Mouse (Mus musculus) heart, postnatal 0 days (tissue): ENCODE results near the gene Stx1b. TPM values are rescaled to one million over a fixed set of nuclear protein-coding genes. Genes with fewer than 3 reads are reported as not detected.
A peak's percentile ranks its signal among the peaks of the same experiment; 100 is the strongest.

Experiments used
- ATAC-seq: fragments of 200-750 bp; cut with Nextera tagmentation; 2 replicates; pipeline ENCODE4 v1.8.0; 2017; ENCODE audit warnings: low read depth, moderate number of reproducible peaks, moderate library complexity; ENCODE audit not compliant: insufficient read depth
- DNase-seq: peaks from one replicate; pipeline ENCODE4 v3.0.0-alpha.2; 2016; ENCODE audit warnings: low spot score
- H3K27ac ChIP-seq: fragments of 300-500 bp; sonication (generic); 2 replicates; pipeline ENCODE4 v1.5.1; 2014; ENCODE audit warnings: low read depth, mild to moderate bottlenecking
- H3K27me3 ChIP-seq: fragments of 300-500 bp; sonication (generic); 2 replicates; pipeline ENCODE4 v1.6.1; 2014; ENCODE audit warnings: low read length, mixed read lengths; ENCODE audit not compliant: control insufficient read depth, insufficient read depth
- H3K36me3 ChIP-seq: fragments of 300-500 bp; sonication (generic); replicated peaks from 2 replicates; pipeline ENCODE4 v1.6.1; 2014; ENCODE audit warnings: low read length, mixed read lengths; ENCODE audit not compliant: control insufficient read depth, insufficient read depth
- H3K4me1 ChIP-seq: fragments of 300-500 bp; sonication (generic); 2 replicates; pipeline ENCODE4 v1.6.1; 2014; ENCODE audit warnings: antibody characterized with exemption; ENCODE audit not compliant: control insufficient read depth, insufficient read depth
- H3K4me2 ChIP-seq: fragments of 300-500 bp; sonication (generic); 2 replicates; pipeline ENCODE4 v1.6.1; 2014; ENCODE audit warnings: low read depth, mild to moderate bottlenecking, low read length, moderate library complexity
- H3K4me3 ChIP-seq: fragments of 300-500 bp; sonication (generic); 2 replicates; pipeline ENCODE4 v1.5.1; 2014; ENCODE audit warnings: low read depth, low read length
- H3K9ac ChIP-seq: fragments of 300-500 bp; sonication (generic); replicated peaks from 2 replicates; pipeline ENCODE4 v1.6.1; 2014; ENCODE audit warnings: low read depth, low read length, mixed read lengths
- H3K9me3 ChIP-seq: fragments of 300-500 bp; sonication (generic); replicated peaks from 2 replicates; pipeline ENCODE4 v1.6.1; 2016; ENCODE audit warnings: low read length; ENCODE audit not compliant: control insufficient read depth
- CTCF ChIP-seq: IDR thresholded peaks from 2 replicates; pipeline ENCODE4 v1.5.1; 2016; ENCODE audit warnings: antibody characterized with exemption, control low read depth, low read depth
- EP300 ChIP-seq: IDR thresholded peaks from 2 replicates; pipeline ENCODE4 v1.6.1; 2016; ENCODE audit warnings: antibody characterized with exemption, low read depth
- WGBS: fragments of 180-500 bp; shearing (Covaris S2); extraction: QIAGEN DNeasy Blood & Tissue Kit; methylation state at CpG from one replicate; pipeline ENCODE4 v1.1.7; 2014; 5-methylcytosine and 5-hydroxymethylcytosine counted together
- polyA plus RNA-seq: library from polyadenylated mRNA; unstranded; fragments of >200 nt; fragmentation: Nextera tagmentation; extraction: Ambion mirVana; gene quantifications from 2 replicates; pipeline ENCODE4 v1.2.1, GENCODE M21; 2015
- total RNA-seq: library from RNA; depleted of rRNA; stranded (reverse); fragments of >200 nt; gene quantifications from 2 replicates; pipeline ENCODE4 v1.2.3, GENCODE M21; 2014; ENCODE audit warnings: low replicate concordance

Gene Stx1b
- total and polyA plus RNA-seq, 2 experiments from 2014 or later = 0.15 to 0.51 TPM

DNA sequence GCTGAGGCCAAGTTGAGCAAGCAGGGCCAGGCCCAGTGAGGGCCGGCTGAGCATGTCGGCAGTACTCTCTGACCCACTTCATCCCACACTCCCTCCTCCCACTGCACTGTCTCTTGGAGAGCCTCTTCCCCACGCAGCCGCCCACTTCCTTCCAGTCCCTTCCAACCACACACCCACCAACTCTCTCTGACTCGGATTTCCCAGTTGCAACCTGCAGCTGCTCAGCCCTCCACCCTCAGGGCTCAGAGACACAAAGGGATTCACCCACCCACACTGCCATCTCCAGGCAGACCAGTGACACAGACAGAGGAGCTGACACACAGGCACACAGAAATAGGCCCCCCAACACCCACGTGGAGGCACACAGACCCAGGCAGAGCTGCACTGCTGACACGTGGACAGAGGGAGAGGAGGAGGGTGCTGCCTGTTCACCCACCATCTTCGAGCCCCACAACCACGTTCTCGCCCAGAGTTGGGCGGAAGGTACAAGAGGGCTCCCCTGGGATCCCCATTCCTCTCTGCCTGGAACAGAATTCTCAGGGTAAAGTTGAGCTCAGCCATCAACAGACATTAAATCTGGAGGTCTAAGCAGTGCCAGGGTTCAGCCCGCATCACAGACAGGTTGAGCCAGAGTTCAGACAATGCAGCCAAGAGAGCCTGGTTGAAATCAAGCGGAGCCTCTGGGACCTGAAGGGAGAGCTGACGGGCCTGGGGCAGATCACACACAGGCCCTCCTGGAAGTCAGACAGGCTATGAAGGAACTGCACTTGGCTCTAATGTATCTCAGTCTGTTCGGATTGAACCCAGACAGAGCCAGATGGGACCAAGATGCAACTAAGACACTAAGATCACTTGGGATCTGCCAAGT is 8.2 kb downstream of the Stx1b start:
- H3K4me1 ChIP-seq = peaks cover 7% of the 10 kb centered on the region; the same call in 1 of the 2 replicates
- H3K4me2 ChIP-seq = no peak overlapping the region
- no peaks in the 10 kb centered on the region for H3K27me3 ChIP-seq
- peak overlapping the region; percentile 36; the same call in 1 of the 2 replicates for H3K27ac ChIP-seq
- peak; percentile 62 for DNase-seq
- H3K9ac ChIP-seq = no peak overlapping the region
- no peaks in the 10 kb centered on the region for H3K36me3 ChIP-seq
- no peaks in the 10 kb centered on the region for H3K9me3 ChIP-seq
- ATAC-seq = peak; percentile 19; the same call in 1 of the 2 replicates
- TF ChIP-seq CTCF (peak; percentile 59), EP300 (no peak)
- no peak overlapping the region for H3K4me3 ChIP-seq
- 49% methylated on average over 15 of the region's 15 CpGs for WGBS

DNA sequence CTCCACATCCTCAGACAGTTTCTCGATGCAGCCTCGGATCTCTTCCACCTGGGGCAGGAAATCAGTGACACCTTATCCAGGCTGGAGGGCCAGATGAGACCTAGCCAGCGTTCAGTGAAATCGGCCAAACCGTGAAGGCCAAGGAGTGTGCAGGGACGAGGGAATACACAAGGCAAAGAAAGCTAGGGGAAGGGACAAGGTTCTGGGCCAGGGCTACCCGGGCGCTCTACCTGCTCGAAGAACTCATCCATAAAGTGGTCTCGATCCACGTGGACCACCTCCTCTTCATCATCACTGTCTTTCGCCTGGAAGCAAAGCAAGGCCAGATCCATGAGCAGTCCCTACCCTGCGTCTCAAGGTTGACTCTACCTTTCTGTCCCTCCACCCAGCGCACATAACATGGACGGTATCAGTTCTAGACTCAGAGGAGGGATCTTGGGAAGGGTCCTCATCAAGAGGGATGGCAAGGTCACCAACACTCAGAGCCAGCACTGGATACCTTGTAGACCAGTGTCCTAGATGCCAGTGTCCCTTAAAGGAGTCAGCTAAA is 9.2 kb downstream of the Stx1b start:
- Histone ChIP-seq H3K27me3 (no peaks in the 10 kb centered on the region), H3K4me2 (no peak overlapping the region), H3K9ac (no peak overlapping the region), H3K4me1 (peaks cover 7% of the 10 kb centered on the region; the same call in 1 of the 2 replicates), H3K4me3 (no peak overlapping the region), H3K9me3 (no peaks in the 10 kb centered on the region), H3K36me3 (no peaks in the 10 kb centered on the region), H3K27ac (peak overlapping the region; percentile 91; the same call in 1 of the 2 replicates)
- TF ChIP-seq CTCF (no peak), EP300 (no peak)
- DNase-seq (no peak), ATAC-seq (no peak)
- 87% methylated on average over 15 of the region's 15 CpGs for WGBS

DNA sequence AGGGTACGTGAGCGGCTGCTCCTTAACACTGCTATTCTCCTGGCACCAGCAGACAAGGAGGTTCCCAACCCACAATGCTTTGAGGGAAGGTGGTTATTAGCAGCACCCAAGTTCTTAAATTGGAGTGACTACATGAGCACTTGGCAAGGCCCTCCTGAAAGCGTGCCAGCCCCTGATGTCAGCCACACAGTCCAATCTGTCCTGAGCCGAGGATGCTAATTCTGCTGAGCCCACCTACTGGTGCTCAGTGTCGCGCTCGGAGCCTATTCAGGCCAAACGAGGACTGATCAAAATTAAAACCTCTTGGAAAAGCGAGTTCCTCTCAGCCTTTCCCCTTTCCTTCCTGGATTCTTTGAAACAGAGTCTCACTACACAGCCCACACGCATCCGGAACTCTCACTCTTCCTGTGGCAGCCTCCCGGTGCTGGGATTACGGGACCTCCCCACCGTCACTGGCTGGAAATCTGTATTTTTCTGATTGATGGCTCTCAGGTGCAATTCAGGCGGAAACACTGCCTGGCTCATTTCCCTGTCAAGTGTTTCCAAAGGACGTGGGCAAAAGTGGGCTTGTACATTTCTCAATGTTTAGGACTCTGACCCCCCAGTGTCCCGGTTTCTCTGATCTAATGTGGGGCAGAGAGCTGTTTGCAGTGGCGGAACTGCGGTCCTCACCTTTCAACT is 10.0 kb downstream of the Stx1b start:
- Histone ChIP-seq H3K27ac (peak overlapping the region; percentile 91), H3K36me3 (no peaks in the 10 kb centered on the region), H3K4me2 (peak overlapping the region; percentile 47), H3K9ac (peak overlapping the region; percentile 24; the same call in 1 of the 2 replicates), H3K4me1 (peaks cover 7% of the 10 kb centered on the region; the same call in 1 of the 2 replicates), H3K27me3 (no peaks in the 10 kb centered on the region), H3K9me3 (no peaks in the 10 kb centered on the region), H3K4me3 (0 out of 2 replicates have a peak overlapping the region, but pooled peaks have one; percentile 3)
- WGBS = 41% methylated on average over 19 of the region's 19 CpGs
- ATAC-seq = peak; percentile 89
- no peak for TF ChIP-seq EP300
- no peak for TF ChIP-seq CTCF
- DNase-seq = peak; percentile 92

DNA sequence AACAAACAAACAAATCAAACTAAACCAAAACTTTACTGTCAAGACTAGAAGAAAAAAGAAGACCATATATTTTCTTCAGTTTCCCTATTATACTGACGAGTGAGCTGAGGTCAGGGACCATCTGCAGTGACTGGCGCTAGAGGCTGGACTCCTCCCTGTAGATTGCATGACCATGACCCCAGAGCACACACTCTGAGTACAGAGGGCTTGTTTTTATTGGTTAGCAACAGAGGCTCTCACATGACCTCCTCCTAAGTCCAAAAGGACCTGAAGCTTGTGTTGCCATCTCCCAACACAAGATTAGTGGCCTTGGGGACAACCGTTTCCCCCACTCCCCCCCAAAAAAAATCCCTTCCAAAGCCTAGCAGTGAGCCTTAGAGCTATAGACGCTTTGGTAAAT is 10.5 kb downstream of the Stx1b start:
- Histone ChIP-seq H3K4me2 (peak overlapping the region; percentile 47), H3K27me3 (no peaks in the 10 kb centered on the region), H3K36me3 (no peaks in the 10 kb centered on the region), H3K4me1 (peaks cover 7% of the 10 kb centered on the region; the same call in 1 of the 2 replicates), H3K9ac (peak overlapping the region; percentile 24; the same call in 1 of the 2 replicates), H3K4me3 (0 out of 2 replicates have a peak overlapping the region, but pooled peaks have one; percentile 3), H3K9me3 (no peaks in the 10 kb centered on the region), H3K27ac (peak overlapping the region; percentile 91)
- 28% methylated on average over 4 of the region's 4 CpGs for WGBS
- DNase-seq (peak; percentile 71), ATAC-seq (peak; percentile 84)
- TF ChIP-seq CTCF (no peak), EP300 (no peak)

DNA sequence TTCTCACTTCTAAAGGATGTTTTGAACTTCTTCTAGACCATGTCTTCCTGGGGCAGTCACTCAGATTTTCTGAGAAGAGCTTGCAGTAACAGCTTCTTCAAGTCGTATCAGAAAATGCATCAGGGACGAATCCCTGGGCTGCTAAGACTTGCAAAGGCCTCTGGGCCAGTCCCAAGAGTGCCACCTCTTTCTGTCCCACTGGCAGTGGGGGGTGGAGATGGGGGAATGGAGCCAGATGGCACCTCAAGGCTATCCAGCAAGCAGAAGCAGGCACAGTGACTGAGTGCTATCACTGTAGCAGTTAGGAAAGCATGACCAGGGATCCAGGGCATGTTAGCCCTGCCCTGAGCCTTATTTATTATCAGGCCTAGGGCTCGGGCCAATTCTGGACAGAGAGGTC is 12.1 kb downstream of the Stx1b start:
- H3K9ac ChIP-seq = no peak overlapping the region
- no peaks in the 10 kb centered on the region for H3K27me3 ChIP-seq
- TF ChIP-seq CTCF (no peak), EP300 (no peak)
- no peaks in the 10 kb centered on the region for H3K9me3 ChIP-seq
- no peak overlapping the region for H3K4me2 ChIP-seq
- no peaks in the 10 kb centered on the region for H3K36me3 ChIP-seq
- no peak overlapping the region for H3K27ac ChIP-seq
- H3K4me1 ChIP-seq = peaks cover 7% of the 10 kb centered on the region; the same call in 1 of the 2 replicates
- H3K4me3 ChIP-seq = no peak overlapping the region
- ATAC-seq = no peak
- WGBS = 82% methylated on average over 3 of the region's 3 CpGs
- no peak for DNase-seq
